Mouse (Mus musculus) cerebellum, adult 11 months (tissue): ENCODE measurements at regions not wholly inside any gene's neighbourhood (a gene's known extent, or its start where the extent isn't known, plus 50 kb on each side); places are given as distances from the start of the nearest gene placed in this dataset.
"Not testable (repeated sequence)": the region's sequence is repeated elsewhere in the genome, so short reads cannot be mapped to it uniquely, and the experiment has no call there.

ENCODE experiments used
- DNase-seq: peaks from one replicate; pipeline ENCODE4 v3.0.0; 2022

GRCm38 (mm10) chr16:30778078-30778477, 178.6 kb downstream of the Fam43a start:
- no peak for DNase-seq

- DNase-seq, result no peak
Measured at GRCm38 (mm10) chr16:30778945-30779344, 179.4 kb downstream of the Fam43a start.

- no peak for DNase-seq
Measured at GRCm38 (mm10) chr16:30784261-30784660, 184.7 kb downstream of the Fam43a start.

GRCm38 (mm10) chr16:30784949-30785348, 185.4 kb downstream of the Fam43a start:
- DNase-seq, result no peak

GRCm38 (mm10) chr16:30786060-30786459, 186.5 kb downstream of the Fam43a start:
- DNase-seq, result no peak

GRCm38 (mm10) chr16:30787351-30787750, 187.8 kb downstream of the Fam43a start:
- DNase-seq, result no peak

- DNase-seq, result no peak
Measured at GRCm38 (mm10) chr16:30788321-30788781, 188.8 kb downstream of the Fam43a start.

- no peak for DNase-seq
Measured at GRCm38 (mm10) chr16:30788944-30789781, 189.6 kb downstream of the Fam43a start.

GRCm38 (mm10) chr16:30790036-30790435, 190.5 kb downstream of the Fam43a start:
- no peak for DNase-seq

- no peak for DNase-seq
Measured at GRCm38 (mm10) chr16:30790551-30791001, 191.1 kb downstream of the Fam43a start.

GRCm38 (mm10) chr16:30791048-30791855, 191.7 kb downstream of the Fam43a start:
- DNase-seq, result no peak

- no peak for DNase-seq
Measured at GRCm38 (mm10) chr16:30792738-30793377, 193.3 kb downstream of the Fam43a start.

- DNase-seq, result no peak
Measured at GRCm38 (mm10) chr16:30793378-30793753, 193.8 kb downstream of the Fam43a start.

- DNase-seq, result no peak
Measured at GRCm38 (mm10) chr16:30793856-30794255, 194.3 kb downstream of the Fam43a start.

GRCm38 (mm10) chr16:30795501-30795904, 196.0 kb downstream of the Fam43a start:
- DNase-seq, result no peak

GRCm38 (mm10) chr16:30796103-30796502, 196.6 kb downstream of the Fam43a start:
- no peak for DNase-seq

GRCm38 (mm10) chr16:30797006-30797405, 197.5 kb downstream of the Fam43a start:
- DNase-seq, result no peak

GRCm38 (mm10) chr16:30797973-30798471, 198.5 kb downstream of the Fam43a start:
- no peak for DNase-seq

- DNase-seq, result no peak
Measured at GRCm38 (mm10) chr16:30798536-30798935, 199.0 kb downstream of the Fam43a start.

GRCm38 (mm10) chr16:30799699-30800483, 200.4 kb downstream of the Fam43a start:
- DNase-seq, result no peak

- DNase-seq, result no peak
Measured at GRCm38 (mm10) chr16:30804018-30804417, 204.5 kb downstream of the Fam43a start.

- not testable (repeated sequence) for DNase-seq
Measured at GRCm38 (mm10) chr16:30806206-30806605, 206.7 kb downstream of the Fam43a start.
